ENCODE assay signal across 10 mouse cellular contexts in genomic region chr13:23681990-23682582, GRCm38 (mm10). TPM values are rescaled to one million over a fixed set of nuclear protein-coding genes. Genes with fewer than 3 reads are reported as not detected.
DNase-seq lines count a peak whose midpoint lies in the region; ATAC-seq and TF ChIP-seq lines count a peak whose summit lies in the region.
"Had no signal": no experiment of that assay in that cellular context is flagged by ENCODE, and none has a peak within 500 bp of the region (broad histone marks: within the 10 kb centered on the region; RNA-seq: fewer than 3 reads in every experiment).

No protein-coding gene starts in this region.

- peak overlapping the region; percentile 91; the same call in 1 of the 2 replicates for H3K27ac ChIP-seq in forebrain, embryonic 11.5 days (ENCODE audit: low read depth, low read length)
- no peak overlapping the region for H3K27ac ChIP-seq in forebrain, postnatal 0 days (ENCODE audit: low read depth, low read length)
- H3K27ac ChIP-seq in neural tube, embryonic 13.5 days (replicated peaks), result no peak overlapping the region
- H3K27ac ChIP-seq in intestine, embryonic 16.5 days (ENCODE audit: low read length), result peak overlapping the region; percentile 96
- H3K27ac ChIP-seq in stomach, embryonic 16.5 days (ENCODE audit: low read length), result no peak overlapping the region

- ATAC-seq in forebrain, embryonic 11.5 days (replicated peaks; ENCODE audit: low FRiP score), result no peak
- ATAC-seq in forebrain, postnatal 0 days, result no peak
- ATAC-seq in neural tube, embryonic 13.5 days (ENCODE audit: low read depth), result no peak
- no peak for ATAC-seq in intestine, embryonic 16.5 days
- no peak for ATAC-seq in stomach, embryonic 16.5 days (ENCODE audit: insufficient read depth, low FRiP score)
- ATAC-seq: midbrain, embryonic 15.5 days had no signal

- no peaks in the 10 kb centered on the region for H3K27me3 ChIP-seq in forebrain, embryonic 11.5 days (ENCODE audit: control insufficient read depth, insufficient read depth, low read length)
- H3K27me3 ChIP-seq in forebrain, postnatal 0 days (ENCODE audit: insufficient read depth, low read length), result no peaks in the 10 kb centered on the region
- no peaks in the 10 kb centered on the region for H3K27me3 ChIP-seq in neural tube, embryonic 13.5 days
- H3K27me3 ChIP-seq in intestine, embryonic 16.5 days (replicated peaks; ENCODE audit: control insufficient read depth, insufficient read depth, low read length), result no peaks in the 10 kb centered on the region
- no peaks in the 10 kb centered on the region for H3K27me3 ChIP-seq in stomach, embryonic 16.5 days (ENCODE audit: control insufficient read depth, insufficient read depth, low read length)
- H3K27me3 ChIP-seq: midbrain, embryonic 15.5 days had no signal

- H3K36me3 ChIP-seq in forebrain, embryonic 11.5 days (ENCODE audit: control insufficient read depth, insufficient read depth, low read length), result no peaks in the 10 kb centered on the region
- H3K36me3 ChIP-seq in forebrain, postnatal 0 days (ENCODE audit: insufficient read depth), result no peaks in the 10 kb centered on the region
- no peaks in the 10 kb centered on the region for H3K36me3 ChIP-seq in neural tube, embryonic 13.5 days
- H3K36me3 ChIP-seq in intestine, embryonic 16.5 days (ENCODE audit: control insufficient read depth, insufficient read depth, low read length), result no peaks in the 10 kb centered on the region
- H3K36me3 ChIP-seq in stomach, embryonic 16.5 days (ENCODE audit: control insufficient read depth, insufficient read depth, low read length), result no peaks in the 10 kb centered on the region
- H3K36me3 ChIP-seq: midbrain, embryonic 15.5 days had no signal

- no peak for TF ChIP-seq CTCF in forebrain, postnatal 0 days (IDR thresholded peaks at IDR 0.05; ENCODE audit: low read depth)

- no peaks in the 10 kb centered on the region for H3K9me3 ChIP-seq in forebrain, embryonic 11.5 days (ENCODE audit: control insufficient read depth, low read length)
- H3K9me3 ChIP-seq in forebrain, postnatal 0 days (ENCODE audit: low read length), result no peaks in the 10 kb centered on the region
- no peaks in the 10 kb centered on the region for H3K9me3 ChIP-seq in neural tube, embryonic 13.5 days
- no peaks in the 10 kb centered on the region for H3K9me3 ChIP-seq in intestine, embryonic 16.5 days (ENCODE audit: control insufficient read depth, low read length)
- no peaks in the 10 kb centered on the region for H3K9me3 ChIP-seq in stomach, embryonic 16.5 days (replicated peaks; ENCODE audit: control insufficient read depth, low read length)
- H3K9me3 ChIP-seq: midbrain, embryonic 15.5 days had no signal

- 0 out of 2 replicates have a peak, but pooled peaks cover 2% of the 10 kb centered on the region for H3K4me1 ChIP-seq in forebrain, embryonic 11.5 days (replicated peaks; ENCODE audit: control insufficient read depth, insufficient read depth, low read length)
- H3K4me1 ChIP-seq in forebrain, postnatal 0 days (ENCODE audit: insufficient read depth), result peaks cover 16% of the 10 kb centered on the region
- H3K4me1 ChIP-seq in neural tube, embryonic 13.5 days (replicated peaks), result peaks cover 27% of the 10 kb centered on the region
- H3K4me1 ChIP-seq in intestine, embryonic 16.5 days (ENCODE audit: control insufficient read depth, insufficient read depth, low read length), result peaks cover 11% of the 10 kb centered on the region; the same call in 1 of the 2 replicates
- H3K4me1 ChIP-seq in stomach, embryonic 16.5 days (ENCODE audit: control insufficient read depth, insufficient read depth, low read length), result peaks cover 7% of the 10 kb centered on the region

- H3K9ac ChIP-seq in forebrain, embryonic 11.5 days (ENCODE audit: low read length), result no peak overlapping the region
- no peak overlapping the region for H3K9ac ChIP-seq in forebrain, postnatal 0 days
- 0 out of 2 replicates have a peak overlapping the region, but pooled peaks have one; percentile 68 for H3K9ac ChIP-seq in neural tube, embryonic 13.5 days
- no peak overlapping the region for H3K9ac ChIP-seq in intestine, embryonic 16.5 days (ENCODE audit: low read depth, low read length)
- H3K9ac ChIP-seq in stomach, embryonic 16.5 days (ENCODE audit: low read length), result no peak overlapping the region

- H3K4me3 ChIP-seq in forebrain, embryonic 11.5 days (ENCODE audit: low read depth, low read length), result 0 out of 2 replicates have a peak overlapping the region, but pooled peaks have one; percentile 40
- H3K4me3 ChIP-seq in forebrain, postnatal 0 days (ENCODE audit: low read depth, low read length), result no peak overlapping the region
- H3K4me3 ChIP-seq in neural tube, embryonic 13.5 days, result no peak overlapping the region
- no peak overlapping the region; the same call in 1 of the 2 replicates for H3K4me3 ChIP-seq in intestine, embryonic 16.5 days (ENCODE audit: low read length)
- no peak overlapping the region for H3K4me3 ChIP-seq in stomach, embryonic 16.5 days (replicated peaks; ENCODE audit: low read length)

- peak; percentile 50 for DNase-seq in forebrain, embryonic 11.5 days (ENCODE audit: low spot score)
- DNase-seq in forebrain, postnatal 0 days, result no peak
- no peak for DNase-seq in neural tube, embryonic 10.5 days (ENCODE audit: extremely low spot score, low spot score)
- no peak for DNase-seq in gastrocnemius, postnatal 25 days
- DNase-seq in ovary, postnatal 14 days (ENCODE audit: low spot score), result no peak
- DNase-seq: kidney, adult 8-10 months had no signal

- H3K4me2 ChIP-seq in forebrain, embryonic 11.5 days (ENCODE audit: low read depth, low read length, severe bottlenecking), result no peak overlapping the region
- no peak overlapping the region for H3K4me2 ChIP-seq in forebrain, postnatal 0 days (ENCODE audit: low read depth)
- 0 out of 2 replicates have a peak overlapping the region, but pooled peaks have one; percentile 72 for H3K4me2 ChIP-seq in neural tube, embryonic 13.5 days
- peak overlapping the region; percentile 58; the same call in 1 of the 2 replicates for H3K4me2 ChIP-seq in intestine, embryonic 16.5 days (ENCODE audit: low read depth, low read length)
- peak overlapping the region; percentile 62; the same call in 1 of the 2 replicates for H3K4me2 ChIP-seq in stomach, embryonic 16.5 days (ENCODE audit: low read depth, low read length)

- WGBS in forebrain, embryonic 11.5 days, result 84% methylated on average over 6 of the region's 6 CpGs
- 86% methylated on average over 6 of the region's 6 CpGs for WGBS in forebrain, postnatal 0 days
- WGBS in neural tube, embryonic 13.5 days, result 89% methylated on average over 6 of the region's 6 CpGs
- 85% methylated on average over 6 of the region's 6 CpGs for WGBS in intestine, embryonic 16.5 days
- WGBS in stomach, embryonic 16.5 days, result 70% methylated on average over 6 of the region's 6 CpGs

RNA-seq across cellular contexts. Expression of gene Hist1h2ac, which starts 1.7 kb away (rescaled TPM):
- polyA plus RNA-seq in forebrain, embryonic 11.5 days (2014; fragmentation: Nextera tagmentation; extraction: Ambion mirVana), result 1.1 and 1.2 TPM in 2 replicates
- total RNA-seq in forebrain, postnatal 0 days (2014; rRNA removed), result 40.9 and 44.8 TPM in 2 replicates
- polyA plus RNA-seq in forebrain, postnatal 0 days (2015; fragmentation: Nextera tagmentation; extraction: Ambion mirVana), result 0.41 and 0.49 TPM in 2 replicates
- polyA plus RNA-seq in neural tube, embryonic 13.5 days (2015; fragmentation: Nextera tagmentation; extraction: Ambion mirVana), result 0.40 and 0.66 TPM in 2 replicates
- 0.94 and 1.0 TPM in 2 replicates for polyA plus RNA-seq in intestine, embryonic 16.5 days (2015; fragmentation: Nextera tagmentation; extraction: Ambion mirVana)
- polyA plus RNA-seq in stomach, embryonic 16.5 days (2015; fragmentation: Nextera tagmentation; extraction: Ambion mirVana), result 1.7 TPM in 2 replicates
- total RNA-seq in gastrocnemius, postnatal 25 days (2021), result 1 to 10 TPM in 1 of 2 experiments, under 1 TPM in 1; 0.84 to 2.0 TPM

RNA-seq across cellular contexts. Expression of gene Hist1h2bc, which starts 1.9 kb away (rescaled TPM):
- 23.4 and 25.3 TPM in 2 replicates for polyA plus RNA-seq in forebrain, embryonic 11.5 days (2014; fragmentation: Nextera tagmentation; extraction: Ambion mirVana)
- 93.7 and 124 TPM in 2 replicates for total RNA-seq in forebrain, postnatal 0 days (2014; rRNA removed)
- polyA plus RNA-seq in forebrain, postnatal 0 days (2015; fragmentation: Nextera tagmentation; extraction: Ambion mirVana), result 29.2 and 35.3 TPM in 2 replicates
- polyA plus RNA-seq in neural tube, embryonic 13.5 days (2015; fragmentation: Nextera tagmentation; extraction: Ambion mirVana), result 25.7 and 28.2 TPM in 2 replicates
- polyA plus RNA-seq in intestine, embryonic 16.5 days (2015; fragmentation: Nextera tagmentation; extraction: Ambion mirVana), result 101 and 110 TPM in 2 replicates
- polyA plus RNA-seq in stomach, embryonic 16.5 days (2015; fragmentation: Nextera tagmentation; extraction: Ambion mirVana), result 101 and 102 TPM in 2 replicates
- total RNA-seq in gastrocnemius, postnatal 25 days (2021), result 10 to 100 TPM; 67.0 to 81.6 TPM

RNA-seq across cellular contexts. Expression of gene Hist1h1t, which starts 13.5 kb away (rescaled TPM):
- polyA plus RNA-seq in forebrain, embryonic 11.5 days (2014; fragmentation: Nextera tagmentation; extraction: Ambion mirVana), result 0.51 TPM in 1 of 2 replicates, not detected in the other
- total RNA-seq in forebrain, postnatal 0 days (2014; rRNA removed), result 1.3 TPM in 1 of 2 replicates, not detected in the other
- polyA plus RNA-seq in forebrain, postnatal 0 days (2015; fragmentation: Nextera tagmentation; extraction: Ambion mirVana), result not detected in 2 replicates
- polyA plus RNA-seq in neural tube, embryonic 13.5 days (2015; fragmentation: Nextera tagmentation; extraction: Ambion mirVana), result not detected in 2 replicates
- polyA plus RNA-seq in intestine, embryonic 16.5 days (2015; fragmentation: Nextera tagmentation; extraction: Ambion mirVana), result 0.15 and 0.20 TPM in 2 replicates
- 0.14 TPM in 1 of 2 replicates, not detected in the other for polyA plus RNA-seq in stomach, embryonic 16.5 days (2015; fragmentation: Nextera tagmentation; extraction: Ambion mirVana)
- not detected for total RNA-seq in gastrocnemius, postnatal 25 days (2021)
- polyA plus RNA-seq: midbrain, embryonic 15.5 days had no signal

RNA-seq across cellular contexts. Expression of gene Hist1h4c, which starts 16.2 kb away (rescaled TPM):
- 6.0 and 6.8 TPM in 2 replicates for polyA plus RNA-seq in forebrain, embryonic 11.5 days (2014; fragmentation: Nextera tagmentation; extraction: Ambion mirVana)
- 917 and 942 TPM in 2 replicates for total RNA-seq in forebrain, postnatal 0 days (2014; rRNA removed)
- 2.3 and 5.0 TPM in 2 replicates for polyA plus RNA-seq in forebrain, postnatal 0 days (2015; fragmentation: Nextera tagmentation; extraction: Ambion mirVana)
- polyA plus RNA-seq in neural tube, embryonic 13.5 days (2015; fragmentation: Nextera tagmentation; extraction: Ambion mirVana), result 2.3 and 2.5 TPM in 2 replicates
- polyA plus RNA-seq in intestine, embryonic 16.5 days (2015; fragmentation: Nextera tagmentation; extraction: Ambion mirVana), result 2.9 and 3.1 TPM in 2 replicates
- 4.5 and 4.8 TPM in 2 replicates for polyA plus RNA-seq in stomach, embryonic 16.5 days (2015; fragmentation: Nextera tagmentation; extraction: Ambion mirVana)
- total RNA-seq in gastrocnemius, postnatal 25 days (2021), result 10 to 100 TPM; 53.1 to 63.8 TPM

RNA-seq across cellular contexts. Expression of gene Hfe, which starts 28.6 kb away (rescaled TPM):
- 2.2 TPM in 2 replicates for polyA plus RNA-seq in forebrain, embryonic 11.5 days (2014; fragmentation: Nextera tagmentation; extraction: Ambion mirVana)
- total RNA-seq in forebrain, postnatal 0 days (2014; rRNA removed), result 2.5 and 3.6 TPM in 2 replicates
- 4.4 and 6.0 TPM in 2 replicates for polyA plus RNA-seq in forebrain, postnatal 0 days (2015; fragmentation: Nextera tagmentation; extraction: Ambion mirVana)
- 3.7 and 4.0 TPM in 2 replicates for polyA plus RNA-seq in neural tube, embryonic 13.5 days (2015; fragmentation: Nextera tagmentation; extraction: Ambion mirVana)
- 8.5 and 9.7 TPM in 2 replicates for polyA plus RNA-seq in intestine, embryonic 16.5 days (2015; fragmentation: Nextera tagmentation; extraction: Ambion mirVana)
- 8.8 and 9.6 TPM in 2 replicates for polyA plus RNA-seq in stomach, embryonic 16.5 days (2015; fragmentation: Nextera tagmentation; extraction: Ambion mirVana)
- 10 to 100 TPM; 14.7 to 24.7 TPM for total RNA-seq in gastrocnemius, postnatal 25 days (2021)

Comparison
In these comparisons a context has a peak if more than half of its experiments do, and no peak if none do; other contexts are left out.
1. H3K27ac ChIP-seq: peak in forebrain, embryonic 11.5 days (single experiment) and intestine, embryonic 16.5 days (single experiment); none in forebrain, postnatal 0 days (single experiment), neural tube, embryonic 13.5 days (single experiment) and stomach, embryonic 16.5 days (single experiment).
2. H3K4me2 ChIP-seq: peak in neural tube, embryonic 13.5 days (single experiment), intestine, embryonic 16.5 days (single experiment) and stomach, embryonic 16.5 days (single experiment); none in forebrain, embryonic 11.5 days (single experiment) and forebrain, postnatal 0 days (single experiment).